Mouse (Mus musculus) Patski (cell line): ENCODE measurements around the gene Itpr1. TPM values are rescaled to one million over a fixed set of nuclear protein-coding genes. Genes with fewer than 3 reads are reported as not detected.

Experiments used
- ATAC-seq: fragments of 100-300 bp; one replicate; pipeline ENCODE4 v1.8.0; 2021
- CTCF ChIA-PET: fragments of 350-600 bp; sonication (Branson Sonifier 250); formaldehyde crosslinking; loops from one replicate; lab custom pipeline; 2022; ENCODE audit warnings: inconsistent platforms; lab: Charles Lee
- POLR2A ChIA-PET: fragments of 350-600 bp; sonication (Branson Sonifier 250); formaldehyde crosslinking; loops from one replicate; lab custom pipeline; 2022; ENCODE audit warnings: antibody characterized with exemption, inconsistent platforms; lab: Charles Lee
- DNase-seq: peaks from one replicate; pipeline ENCODE4 v3.0.0-alpha.2; 2011; ENCODE audit warnings: low read depth, low spot score
- H3K27me3 ChIP-seq: fragments of 371-371 bp; one replicate; pipeline ENCODE4 v1.5.1; 2021
- CTCF ChIP-seq: fragments of 100-300 bp; IDR thresholded peaks from one replicate; pipeline ENCODE4 v1.5.1; 2021
- in situ Hi-C: fragments of 300-500 bp; cut with MboI; formaldehyde crosslinking; loops from 3 replicates; pipeline ENCODE4 v1.11.1; 2018; ENCODE audit warnings: low pct_unique_long_range_greater_than_20kb, mixed read lengths
- polyA plus RNA-seq: library from polyadenylated mRNA; unstranded; gene quantifications from one replicate; pipeline ENCODE4 v1.2.3, GENCODE M21; 2021

Itpr1 gene
- polyA plus RNA-seq: 67.1 TPM

DNA sequence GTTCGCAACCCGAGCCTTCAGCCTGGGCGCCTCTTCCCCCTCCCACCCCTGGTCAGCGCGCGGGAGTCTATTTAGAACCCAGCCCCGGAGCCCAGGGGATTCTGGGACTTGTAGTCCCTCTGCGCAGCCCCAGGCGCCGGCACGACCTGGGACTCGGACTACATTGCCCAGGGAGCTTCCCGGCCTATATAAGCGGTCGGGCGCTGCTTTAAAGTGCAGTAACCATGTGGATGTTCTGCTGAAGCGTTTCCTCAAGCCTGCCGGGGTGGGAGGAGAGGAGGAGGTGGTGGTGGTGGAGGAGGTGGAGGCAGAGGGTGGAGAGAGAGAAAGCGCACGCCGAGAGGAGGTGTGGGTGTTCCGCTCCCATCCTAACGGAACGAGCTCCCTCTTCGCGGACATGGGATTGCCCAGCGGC lies at the start of gene Itpr1:
Gene Itpr1, plus strand, starts transcription at position 216 of the 415 bp plus-strand sequence.
- ChIA-PET CTCF (interaction anchor here (1.2 to 2.4 kb wide), 2 partner anchors 19 to 109 kb away, joined by 3 to 8 read pairs; no protein-coding TSS in a partner anchor), POLR2A (interaction anchor here (0.7 to 2.5 kb wide), 15 partner anchors 11 to 174 kb away, joined by 3 to 8 read pairs (median 3); partner anchors contain the start of gene Sumf1)
- DNase-seq (peak; percentile 94), ATAC-seq (peak; percentile 98)
- no peaks in the 10 kb centered on the region for H3K27me3 ChIP-seq
- TF ChIP-seq CTCF: no peak
- in situ Hi-C loops: no loop called here

GRCm38 (mm10) chr6:108164935-108165334 lies 48.0 kb upstream of the Itpr1 start:
- ATAC-seq (no peak), DNase-seq (no peak)
- TF ChIP-seq CTCF: no peak
- H3K27me3 ChIP-seq: no peaks in the 10 kb centered on the region
- POLR2A ChIA-PET: no interaction called here
- CTCF ChIA-PET: no interaction called here
- in situ Hi-C loops: no loop called here

- ChIA-PET CTCF (no interaction called here), POLR2A (interaction anchor here (0.9 kb wide), 1 partner anchor 8 kb away, joined by 3 read pairs; no protein-coding TSS in a partner anchor)
- no peak for TF ChIP-seq CTCF
- in situ Hi-C loops: no loop called here
- no peak for DNase-seq
- ATAC-seq: no peak
- H3K27me3 ChIP-seq: no peaks in the 10 kb centered on the region
Measured at GRCm38 (mm10) chr6:108165598-108165997, 47.3 kb upstream of the Itpr1 start.

DNA sequence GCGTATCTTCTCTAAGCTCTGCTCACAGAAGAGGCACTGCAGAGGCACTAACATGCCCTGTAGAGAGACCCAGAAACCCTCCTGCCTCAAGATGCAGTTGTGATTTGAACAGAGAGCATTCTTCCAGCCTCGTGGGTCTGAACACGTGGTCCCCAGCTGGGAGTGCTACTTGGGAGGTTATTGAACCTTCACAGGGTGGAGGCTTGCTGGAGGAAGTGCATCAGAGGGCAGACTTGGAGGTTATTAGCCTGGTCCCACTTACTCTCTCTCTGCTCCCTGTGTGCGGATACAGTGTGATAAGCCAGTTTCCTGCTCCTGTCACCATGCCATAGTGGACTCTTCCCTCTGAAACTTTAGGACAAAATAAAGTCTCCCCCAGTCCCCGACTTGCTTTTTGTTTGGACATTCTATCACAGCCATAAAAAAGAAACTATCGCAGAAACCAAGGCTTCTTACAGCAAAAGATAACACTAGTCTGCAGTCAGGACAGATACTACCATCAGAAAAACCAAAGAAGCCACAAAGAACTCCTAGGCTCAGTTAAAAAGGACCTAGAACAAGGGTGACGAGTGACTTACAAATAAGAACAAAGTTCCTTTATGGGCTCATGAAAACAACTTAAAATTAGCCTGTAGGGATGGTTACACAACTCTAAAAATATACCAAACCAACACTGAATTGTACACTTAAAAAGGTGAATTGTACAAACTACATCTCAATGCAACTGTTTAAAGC lies 44.8 kb upstream of the Itpr1 start:
- no peak for TF ChIP-seq CTCF
- no peaks in the 10 kb centered on the region for H3K27me3 ChIP-seq
- DNase-seq (no peak), ATAC-seq (no peak)
- POLR2A ChIA-PET: no interaction called here
- in situ Hi-C loops: no loop called here
- CTCF ChIA-PET: no interaction called here

GRCm38 (mm10) chr6:108168723-108169122 lies 44.2 kb upstream of the Itpr1 start:
- no peak for TF ChIP-seq CTCF

GRCm38 (mm10) chr6:108169466-108169865 lies 43.4 kb upstream of the Itpr1 start:
- DNase-seq (no peak), ATAC-seq (no peak)
- POLR2A ChIA-PET: no interaction called here
- CTCF ChIA-PET: no interaction called here
- in situ Hi-C loops: no loop called here
- TF ChIP-seq CTCF: no peak
- H3K27me3 ChIP-seq: no peaks in the 10 kb centered on the region

More at GRCm38 (mm10) chr6:108168723-108169122, 44.2 kb upstream of the Itpr1 start:
- H3K27me3 ChIP-seq: no peaks in the 10 kb centered on the region
- ATAC-seq (no peak), DNase-seq (no peak)
- CTCF ChIA-PET: no interaction called here
- in situ Hi-C loops: no loop called here
- POLR2A ChIA-PET: no interaction called here

GRCm38 (mm10) chr6:108172219-108172618 lies 40.7 kb upstream of the Itpr1 start:
- CTCF ChIA-PET: interaction anchor here (1.3 to 1.8 kb wide), 2 partner anchors 9 to 35 kb away, joined by 3 read pairs; no protein-coding TSS in a partner anchor
- TF ChIP-seq CTCF: peak; percentile 36
- in situ Hi-C loops: no loop called here
- no peaks in the 10 kb centered on the region for H3K27me3 ChIP-seq
- POLR2A ChIA-PET: no interaction called here
- DNase-seq (no peak), ATAC-seq (no peak)

DNA sequence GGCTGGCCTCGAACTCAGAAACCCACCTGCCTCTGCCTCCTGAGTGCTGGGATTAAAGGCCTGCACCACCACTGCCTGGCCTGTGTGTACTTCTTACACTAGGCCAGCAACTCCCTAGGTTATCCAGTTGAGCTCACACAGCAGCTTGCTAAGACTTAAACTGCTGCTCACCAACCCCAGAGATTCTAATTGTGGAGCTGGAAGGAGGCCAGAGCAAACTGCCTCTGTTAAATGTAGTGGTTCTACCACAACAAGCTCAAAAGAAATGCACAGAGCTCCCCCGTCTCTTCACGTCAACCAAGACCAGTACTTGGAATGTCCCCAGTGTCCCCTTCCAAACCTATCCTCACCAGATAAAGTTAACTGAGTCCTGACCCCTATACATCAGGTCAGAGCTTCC lies 38.7 kb upstream of the Itpr1 start:
- no peak for DNase-seq

GRCm38 (mm10) chr6:108179087-108179486 lies 33.8 kb upstream of the Itpr1 start:
- POLR2A ChIA-PET: no interaction called here
- no peak for DNase-seq

More for the DNA sequence above, 38.7 kb upstream of the Itpr1 start:
- CTCF ChIA-PET: interaction anchor here (1.8 kb wide), 1 partner anchor 16 kb away, joined by 5 read pairs; no protein-coding TSS in a partner anchor
- ATAC-seq: no peak
- POLR2A ChIA-PET: interaction anchor here (0.7 kb wide), 1 partner anchor 8 kb away, joined by 3 read pairs; no protein-coding TSS in a partner anchor
- TF ChIP-seq CTCF: no peak
- no peaks in the 10 kb centered on the region for H3K27me3 ChIP-seq
- in situ Hi-C loops: no loop called here

GRCm38 (mm10) chr6:108184847-108185684 lies 27.8 kb upstream of the Itpr1 start, which contains the start of gene Sumf1:
Gene Sumf1, minus strand, starts transcription at chr6:108185582.
- H3K27me3 ChIP-seq: peaks cover 5% of the 10 kb centered on the region
- in situ Hi-C loops: no loop called here
- ATAC-seq (peak; percentile 65), DNase-seq (peak; percentile 66)
- ChIA-PET POLR2A (interaction anchor here (0.8 to 1.0 kb wide), 2 partner anchors 29 to 31 kb away, joined by 3 to 6 read pairs; no protein-coding TSS in a partner anchor), CTCF (interaction anchor here (0.8 to 2.1 kb wide), 3 partner anchors 10 to 87 kb away, joined by 3 to 5 read pairs (median 3); no protein-coding TSS in a partner anchor)
- no peak for TF ChIP-seq CTCF

More at GRCm38 (mm10) chr6:108179087-108179486, 33.8 kb upstream of the Itpr1 start:
- CTCF ChIA-PET: no interaction called here
- no peak for TF ChIP-seq CTCF
- no peak for ATAC-seq
- in situ Hi-C loops: no loop called here
- no peaks in the 10 kb centered on the region for H3K27me3 ChIP-seq
